Mouse (Mus musculus) frontal cortex, adult (tissue): ENCODE data around the gene Sirt4.
"Not testable (repeated sequence)": the region's sequence is repeated elsewhere in the genome, so short reads cannot be mapped to it uniquely, and the experiment has no call there.

Experiments used
- ATAC-seq: cut with Nextera tagmentation; 2 replicates; pipeline ENCODE4 v1.9.2; 2017; ENCODE audit warnings: mild to moderate bottlenecking, moderate library complexity, mixed read lengths; ENCODE audit not compliant: low TSS enrichment

The Sirt4 gene

GRCm38 (mm10) chr5:115483947-115484920 is at the start of gene Sirt4:
Gene Sirt4, minus strand, starts transcription at chr5:115484725.
- peak; percentile 93 for ATAC-seq

- peak; percentile 87 for ATAC-seq
Measured at GRCm38 (mm10) chr5:115531671-115532270, 47.2 kb upstream of the Sirt4 start.

DNA sequence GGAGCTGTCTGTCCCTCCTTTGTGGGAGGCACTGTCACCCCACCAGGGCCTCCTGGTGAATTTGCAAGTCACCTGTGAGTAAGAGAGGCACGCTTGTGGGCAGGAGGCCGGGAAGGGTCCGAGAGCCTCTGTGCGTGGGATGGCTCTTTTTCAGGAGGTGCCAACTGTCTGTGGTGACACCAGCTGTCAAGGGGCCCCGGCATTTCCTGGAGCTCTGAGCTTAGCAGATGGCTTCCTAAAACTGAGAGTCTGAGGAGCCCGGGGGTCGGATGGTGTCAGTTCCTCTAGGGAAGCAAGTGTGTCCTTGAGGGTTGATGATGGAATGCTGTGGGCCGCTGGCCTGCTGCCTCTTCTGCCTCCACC is 45.9 kb upstream of the Sirt4 start:
- ATAC-seq = no peak

GRCm38 (mm10) chr5:115529742-115530446 is 45.4 kb upstream of the Sirt4 start:
- ATAC-seq = no peak

DNA sequence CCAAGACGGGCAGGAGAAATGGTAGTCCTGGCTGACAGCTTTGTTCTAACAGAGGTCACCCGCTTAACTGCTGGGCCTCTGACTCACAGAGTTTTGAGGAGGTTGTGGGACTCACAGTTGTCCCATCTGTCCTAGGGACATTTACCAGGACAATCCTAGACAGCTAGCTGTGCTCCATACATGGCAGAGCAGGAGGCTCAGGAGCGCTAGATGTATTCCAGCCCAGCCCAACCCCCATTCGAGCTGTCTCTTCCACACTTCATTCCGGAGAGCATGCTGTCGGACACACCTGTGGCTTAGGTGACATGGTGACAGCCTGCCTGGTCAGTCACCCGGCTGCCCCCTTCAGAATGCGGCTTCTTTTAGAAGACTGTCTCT is 44.8 kb upstream of the Sirt4 start:
- no peak for ATAC-seq

- ATAC-seq = no peak
Measured at GRCm38 (mm10) chr5:115528128-115528527, 43.6 kb upstream of the Sirt4 start.

DNA sequence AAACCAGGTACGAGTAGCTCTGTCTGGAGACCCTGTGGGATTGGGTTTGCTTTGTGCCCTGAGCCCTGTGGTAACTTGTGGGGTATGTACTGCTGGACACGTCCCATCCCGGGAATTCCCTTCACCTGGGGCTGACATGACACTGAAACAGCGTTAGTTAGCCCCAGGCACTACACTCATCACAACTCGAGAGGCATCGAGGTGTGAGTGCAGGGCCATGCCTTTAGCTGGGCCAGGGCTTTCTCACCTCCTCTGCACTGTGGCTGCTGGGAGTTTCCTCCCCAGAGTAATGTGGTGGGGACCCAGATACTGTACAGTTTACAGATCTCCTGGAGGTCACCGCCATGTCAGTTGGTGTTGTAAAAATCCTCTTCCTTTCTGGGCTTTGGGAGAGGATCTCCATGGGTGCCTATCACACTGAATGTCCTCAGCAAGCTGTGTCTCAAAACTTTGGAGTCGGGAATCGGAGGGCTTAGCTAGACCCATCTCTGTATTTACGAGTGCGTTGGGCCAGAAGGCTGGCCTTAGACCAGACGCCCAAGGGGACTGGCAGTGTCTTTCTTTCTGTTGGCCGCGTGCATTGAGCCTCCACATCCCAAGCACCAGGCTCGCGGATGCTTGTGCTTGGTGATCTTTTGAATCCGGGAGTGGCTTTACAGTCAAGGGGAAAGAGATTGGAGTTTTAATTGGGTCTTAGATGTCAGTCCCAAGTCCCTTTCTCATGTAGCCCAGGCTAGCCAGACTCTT is 42.1 kb upstream of the Sirt4 start:
- ATAC-seq = no peak

GRCm38 (mm10) chr5:115525943-115526342 is 41.4 kb upstream of the Sirt4 start:
- ATAC-seq = no peak

DNA sequence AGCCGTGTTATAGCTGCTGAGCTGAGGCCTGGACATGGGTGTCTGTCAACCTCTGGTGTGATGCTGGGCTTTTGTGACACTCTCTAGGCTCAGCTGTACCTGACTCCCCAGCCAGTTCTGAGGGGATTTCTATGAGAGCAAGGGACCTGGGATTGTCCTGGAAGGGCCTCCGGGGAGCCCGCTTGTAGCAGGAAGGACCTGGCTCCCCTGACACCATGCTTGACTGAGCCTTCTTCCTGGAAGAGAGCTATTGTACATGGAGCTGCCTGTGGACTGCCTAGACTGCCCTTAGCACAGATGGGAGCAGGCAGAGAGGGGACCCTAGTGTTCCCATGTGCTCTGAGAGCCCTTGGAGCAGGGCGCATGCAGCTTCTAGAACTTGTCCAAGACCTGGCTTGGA is 40.9 kb upstream of the Sirt4 start:
- no peak for ATAC-seq

DNA sequence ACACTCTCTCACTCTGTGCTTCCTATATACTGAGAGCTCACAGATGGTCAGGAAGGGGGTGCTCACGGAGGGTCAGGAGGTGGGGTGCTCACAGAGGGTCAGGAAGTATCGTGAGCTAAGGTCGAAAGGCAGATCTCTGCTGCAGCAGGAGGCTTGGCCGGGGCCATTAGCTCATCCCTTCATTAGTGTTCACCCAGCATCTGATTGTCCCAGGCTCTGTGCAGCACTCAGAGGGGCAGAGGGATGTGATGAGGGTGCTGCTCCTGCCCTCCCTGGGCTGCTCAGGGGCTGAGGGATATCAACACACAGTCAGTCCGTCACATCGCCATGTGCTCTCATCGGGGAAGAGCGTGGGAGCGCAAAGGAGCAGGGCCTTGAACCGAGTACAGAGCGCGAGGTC is 39.9 kb upstream of the Sirt4 start:
- ATAC-seq = no peak

DNA sequence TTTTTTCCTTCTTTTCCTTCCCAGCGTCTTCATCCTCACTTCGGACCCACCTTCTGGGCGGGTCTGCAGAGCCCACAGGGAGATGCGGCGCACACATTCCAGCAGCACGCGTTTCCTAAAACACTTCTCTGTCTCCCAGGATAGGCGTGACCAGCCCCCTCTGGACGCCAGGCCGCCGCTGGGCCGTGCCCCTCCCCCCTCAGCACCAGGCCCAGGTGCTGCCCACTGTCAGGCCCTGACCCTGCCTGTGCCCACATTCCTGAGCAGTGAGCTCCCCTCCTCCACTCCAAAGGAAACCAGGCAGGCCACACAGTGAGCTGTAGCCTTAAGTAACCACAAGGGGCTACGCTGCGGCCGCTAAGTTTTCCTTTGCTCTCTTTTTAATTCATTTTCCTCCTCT is 39.4 kb upstream of the Sirt4 start:
- ATAC-seq = no peak

- ATAC-seq = no peak
Measured at GRCm38 (mm10) chr5:115522981-115523499, 38.5 kb upstream of the Sirt4 start.

DNA sequence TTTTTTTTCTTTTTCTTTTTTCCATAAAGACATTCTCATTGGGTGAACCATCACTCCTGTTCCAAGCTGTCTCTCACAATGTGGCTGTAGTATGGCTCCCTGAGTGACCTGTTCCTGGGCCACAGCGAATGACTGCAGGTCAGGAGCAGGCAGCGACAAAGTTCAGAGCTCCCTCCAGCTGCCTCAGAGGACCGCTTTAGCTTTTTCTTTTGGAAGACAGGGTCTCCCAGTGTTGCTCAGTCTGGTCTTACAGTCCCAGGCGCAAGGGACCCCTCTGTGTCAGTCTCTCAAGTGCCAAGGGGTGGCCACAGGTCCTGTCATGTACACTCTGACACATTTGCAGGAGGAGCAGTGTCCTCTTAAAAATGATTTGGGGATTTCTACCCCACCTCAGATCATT is 38.0 kb upstream of the Sirt4 start:
- ATAC-seq = no peak

DNA sequence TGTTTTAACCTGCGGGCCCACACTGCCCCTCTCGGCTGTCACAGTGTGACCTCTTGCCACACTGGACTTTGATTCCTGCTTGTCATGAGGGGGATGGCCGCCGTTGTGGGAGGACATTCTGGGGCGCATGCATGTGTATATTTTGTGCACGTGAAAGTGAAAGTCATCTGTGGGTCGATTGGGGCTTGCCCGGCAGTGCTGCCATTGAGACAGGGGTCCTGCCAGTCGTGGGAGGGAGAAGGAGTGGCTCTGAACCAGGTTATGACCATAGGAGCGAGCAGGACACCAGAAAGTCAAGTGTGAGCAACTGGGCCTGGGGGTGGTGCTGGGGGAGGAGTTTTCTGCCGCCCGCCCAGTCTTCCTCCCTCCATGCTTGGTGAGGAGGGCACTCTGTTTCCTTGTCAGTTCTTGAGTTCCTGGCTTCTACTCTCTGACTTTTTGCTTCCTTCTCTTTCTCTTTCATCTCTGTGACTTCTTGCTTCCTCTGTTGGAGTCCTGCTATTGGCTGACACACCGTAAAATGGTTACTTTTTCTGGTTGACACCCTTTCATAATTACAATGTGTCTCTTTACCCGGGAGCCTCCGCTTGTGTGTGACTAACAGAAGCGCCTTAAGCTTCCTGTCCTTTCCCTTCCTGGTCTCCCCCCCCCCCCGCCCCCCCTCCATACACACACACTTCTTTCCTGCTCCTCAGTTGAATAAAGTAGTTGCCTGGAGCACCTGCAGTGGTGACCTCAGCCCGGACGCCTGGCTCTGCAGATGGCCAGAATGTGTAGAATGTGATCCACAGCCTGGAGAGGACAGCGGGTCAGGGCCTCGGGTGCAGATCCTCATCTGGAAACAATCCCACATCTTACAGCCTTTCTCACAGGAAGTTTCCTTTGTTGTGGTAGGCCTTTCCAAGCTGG is 37.3 kb upstream of the Sirt4 start:
- no peak for ATAC-seq

GRCm38 (mm10) chr5:115520325-115520869 is 35.9 kb upstream of the Sirt4 start:
- ATAC-seq = no peak

DNA sequence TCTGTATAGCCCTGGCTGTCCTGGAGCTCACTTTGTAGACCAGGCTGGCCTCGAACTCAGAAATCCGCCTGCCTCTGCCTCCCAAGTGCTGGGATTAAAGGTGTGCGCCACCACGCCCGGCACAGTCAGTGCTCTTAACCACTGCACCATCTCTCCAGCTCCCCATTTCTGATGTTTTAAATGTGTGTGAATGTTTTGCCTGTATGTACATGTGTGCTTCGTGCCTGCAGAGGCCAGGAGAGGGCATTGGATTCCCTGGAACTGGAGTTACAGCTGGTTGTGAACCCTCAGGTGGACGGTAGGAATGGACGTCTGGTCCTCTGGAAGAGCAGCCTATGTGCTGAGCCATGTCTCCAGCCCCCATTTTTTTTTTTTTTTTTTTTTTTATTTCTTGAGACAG is 33.7 kb upstream of the Sirt4 start:
- not testable (repeated sequence) for ATAC-seq

DNA sequence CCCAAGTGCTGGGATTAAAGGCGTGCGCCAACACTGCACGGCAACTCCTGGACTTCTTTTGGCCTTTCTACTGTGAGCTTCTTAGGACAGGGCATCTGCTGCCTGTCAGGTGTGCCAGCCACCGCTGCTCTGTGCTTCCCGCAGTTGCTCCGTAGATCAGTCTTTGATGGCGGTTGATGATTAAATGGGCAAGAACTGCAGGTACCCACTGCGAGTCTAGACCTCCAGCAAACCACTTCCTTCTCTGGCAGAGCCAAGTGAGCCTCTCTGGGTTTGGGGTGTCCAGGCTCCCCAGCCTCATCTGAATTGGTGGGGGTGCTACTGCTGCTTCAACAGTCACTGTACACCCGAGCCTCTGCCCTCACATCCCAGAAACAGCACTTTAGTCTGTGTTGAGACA is 33.0 kb upstream of the Sirt4 start:
- ATAC-seq = no peak

GRCm38 (mm10) chr5:115516908-115517307 is 32.4 kb upstream of the Sirt4 start:
- ATAC-seq = no peak

GRCm38 (mm10) chr5:115516081-115516907 is 31.8 kb upstream of the Sirt4 start:
- no peak for ATAC-seq
